Mouse (Mus musculus) cerebellum, adult 2 months (tissue): ENCODE results near the gene Gpc1.

Experiments
- CTCF ChIP-seq: fragments of 200-500 bp; IDR thresholded peaks from 2 replicates; pipeline ENCODE4 v1.5.1; 2011; ENCODE audit warnings: low read depth, mild to moderate bottlenecking, control low read depth, low read length, moderate library complexity, borderline replicate concordance; ENCODE audit not compliant: insufficient read depth
- POLR2A ChIP-seq: fragments of 200-500 bp; IDR thresholded peaks from 2 replicates; pipeline ENCODE4 v1.6.1; 2011; ENCODE audit warnings: low read length, control low read depth, borderline replicate concordance; ENCODE audit not compliant: insufficient read depth

- TF ChIP-seq CTCF (no peak), POLR2A (no peak)
These were observed 16.7 kb downstream of the Gpc1 start for GRCm38 (mm10) chr1:92847873-92848839.
